Mouse (Mus musculus) lung, embryonic 14.5 days (tissue): ENCODE measurements at regions not wholly inside any gene's neighbourhood (a gene's known extent, or its start where the extent isn't known, plus 50 kb on each side); places are given as distances from the start of the nearest gene placed in this dataset.

Source experiments
- ATAC-seq: fragments of 200-750 bp; cut with Nextera tagmentation; 2 replicates; pipeline ENCODE4 v1.8.0; 2017; ENCODE audit warnings: mild to moderate bottlenecking, moderate TSS enrichment, moderate library complexity; ENCODE audit not compliant: insufficient read depth
- DNase-seq: peaks from one replicate; pipeline ENCODE4 v3.0.0-alpha.2; 2015
- H3K27ac ChIP-seq: fragments of 300-500 bp; sonication (generic); 2 replicates; pipeline ENCODE4 v1.5.1; 2014; ENCODE audit warnings: low read depth, mild to moderate bottlenecking, moderate library complexity
- H3K27me3 ChIP-seq: fragments of 300-500 bp; sonication (generic); 2 replicates; pipeline ENCODE4 v1.6.1; 2014; ENCODE audit warnings: low read length, control low read depth; ENCODE audit not compliant: insufficient read depth
- H3K36me3 ChIP-seq: fragments of 300-500 bp; sonication (generic); 2 replicates; pipeline ENCODE4 v1.6.1; 2014; ENCODE audit warnings: control low read depth; ENCODE audit not compliant: insufficient read depth
- H3K4me1 ChIP-seq: fragments of 300-500 bp; sonication (generic); 2 replicates; pipeline ENCODE4 v1.6.1; 2014; ENCODE audit warnings: antibody characterized with exemption, control low read depth; ENCODE audit not compliant: insufficient read depth
- H3K4me2 ChIP-seq: fragments of 300-500 bp; sonication (generic); 2 replicates; pipeline ENCODE4 v1.6.1; 2014; ENCODE audit warnings: mild to moderate bottlenecking
- H3K4me3 ChIP-seq: fragments of 300-500 bp; sonication (generic); 2 replicates; pipeline ENCODE4 v1.5.1; 2014; ENCODE audit warnings: low read depth, low read length
- H3K9ac ChIP-seq: fragments of 300-500 bp; sonication (generic); 2 replicates; pipeline ENCODE4 v1.6.1; 2014
- H3K9me3 ChIP-seq: fragments of 300-500 bp; sonication (generic); 2 replicates; pipeline ENCODE4 v1.6.1; 2016; ENCODE audit warnings: low read depth, low read length, control low read depth
- CTCF ChIP-seq: IDR thresholded peaks from 2 replicates; pipeline ENCODE4 v1.5.1; 2016; ENCODE audit warnings: antibody characterized with exemption, low read depth
- WGBS: fragments of 180-500 bp; shearing (Covaris S2); extraction: QIAGEN DNeasy Blood & Tissue Kit; methylation state at CpG from one replicate; pipeline ENCODE4 v1.1.7; 2014; 5-methylcytosine and 5-hydroxymethylcytosine counted together

- no peak overlapping the region for H3K4me2 ChIP-seq
- ATAC-seq (no peak), DNase-seq (peak; percentile 17)
- H3K36me3 ChIP-seq = no peaks in the 10 kb centered on the region
- H3K27me3 ChIP-seq = no peaks in the 10 kb centered on the region
- H3K4me1 ChIP-seq = no peaks in the 10 kb centered on the region
- H3K9ac ChIP-seq = no peak overlapping the region
- H3K4me3 ChIP-seq = no peak overlapping the region
- 32% methylated on average over 4 of the region's 4 CpGs for WGBS
- no peaks in the 10 kb centered on the region; the same call in 1 of the 2 replicates for H3K9me3 ChIP-seq
- no peak for TF ChIP-seq CTCF
- no peak overlapping the region for H3K27ac ChIP-seq
Observed at GRCm38 (mm10) chr1:77233010-77233409, 281.9 kb downstream of the Epha4 start.

GRCm38 (mm10) chr1:77244642-77245041, 270.2 kb downstream of the Epha4 start:
- TF ChIP-seq CTCF = no peak
- no peak for DNase-seq
- Histone ChIP-seq H3K9me3 (no peaks in the 10 kb centered on the region), H3K4me2 (no peak overlapping the region), H3K4me3 (no peak overlapping the region), H3K27ac (no peak overlapping the region), H3K9ac (no peak overlapping the region), H3K36me3 (no peaks in the 10 kb centered on the region), H3K4me1 (peaks cover 6% of the 10 kb centered on the region; the same call in 1 of the 2 replicates), H3K27me3 (no peaks in the 10 kb centered on the region)
- WGBS = 6% methylated on average over 2 of the region's 2 CpGs
- no peak for ATAC-seq

- no peak overlapping the region for H3K4me3 ChIP-seq
- TF ChIP-seq CTCF = no peak
- WGBS = 80% methylated on average over 3 of the region's 3 CpGs
- H3K27me3 ChIP-seq = no peaks in the 10 kb centered on the region
- H3K4me2 ChIP-seq = no peak overlapping the region
- H3K4me1 ChIP-seq = peaks cover 6% of the 10 kb centered on the region; the same call in 1 of the 2 replicates
- DNase-seq = no peak
- no peaks in the 10 kb centered on the region for H3K9me3 ChIP-seq
- H3K27ac ChIP-seq = no peak overlapping the region
- no peak overlapping the region for H3K9ac ChIP-seq
- no peaks in the 10 kb centered on the region for H3K36me3 ChIP-seq
- ATAC-seq = no peak
Observed at GRCm38 (mm10) chr1:77246047-77246446, 268.8 kb downstream of the Epha4 start.

- WGBS = 57% methylated on average over 6 of the region's 6 CpGs
- Histone ChIP-seq H3K36me3 (no peaks in the 10 kb centered on the region), H3K4me3 (no peak overlapping the region), H3K4me1 (0 out of 2 replicates have a peak, but pooled peaks cover 5% of the 10 kb centered on the region), H3K4me2 (no peak overlapping the region), H3K27me3 (no peaks in the 10 kb centered on the region), H3K27ac (no peak overlapping the region), H3K9me3 (no peaks in the 10 kb centered on the region), H3K9ac (no peak overlapping the region)
- no peak for TF ChIP-seq CTCF
- no peak for ATAC-seq
- no peak for DNase-seq
Observed at GRCm38 (mm10) chr1:77254276-77254675, 260.6 kb downstream of the Epha4 start.

- H3K4me1 ChIP-seq = 0 out of 2 replicates have a peak, but pooled peaks cover 5% of the 10 kb centered on the region
- no peak for DNase-seq
- no peaks in the 10 kb centered on the region for H3K9me3 ChIP-seq
- H3K36me3 ChIP-seq = no peaks in the 10 kb centered on the region
- no peak overlapping the region for H3K27ac ChIP-seq
- no peak for ATAC-seq
- no peak overlapping the region for H3K9ac ChIP-seq
- H3K4me2 ChIP-seq = no peak overlapping the region
- WGBS = 74% methylated on average over 14 of the region's 14 CpGs
- no peaks in the 10 kb centered on the region for H3K27me3 ChIP-seq
- TF ChIP-seq CTCF = no peak
- no peak overlapping the region for H3K4me3 ChIP-seq
Observed at GRCm38 (mm10) chr1:77256115-77256842, 258.6 kb downstream of the Epha4 start.

GRCm38 (mm10) chr1:77258730-77259310, 256.1 kb downstream of the Epha4 start:
- no peaks in the 10 kb centered on the region for H3K36me3 ChIP-seq
- H3K4me2 ChIP-seq = no peak overlapping the region
- TF ChIP-seq CTCF = no peak
- H3K27me3 ChIP-seq = no peaks in the 10 kb centered on the region
- 0 out of 2 replicates have a peak, but pooled peaks cover 5% of the 10 kb centered on the region for H3K4me1 ChIP-seq
- ATAC-seq (peak; percentile 89), DNase-seq (peak; percentile 78)
- peak overlapping the region; percentile 26 for H3K27ac ChIP-seq
- H3K9me3 ChIP-seq = no peaks in the 10 kb centered on the region
- 34% methylated on average over 7 of the region's 7 CpGs for WGBS
- no peak overlapping the region for H3K9ac ChIP-seq
- no peak overlapping the region for H3K4me3 ChIP-seq

GRCm38 (mm10) chr1:77259789-77260188, 255.1 kb downstream of the Epha4 start:
- H3K27ac ChIP-seq = no peak overlapping the region
- H3K9ac ChIP-seq = no peak overlapping the region
- no peaks in the 10 kb centered on the region for H3K9me3 ChIP-seq
- no peak overlapping the region for H3K4me3 ChIP-seq
- TF ChIP-seq CTCF = no peak
- ATAC-seq (no peak), DNase-seq (no peak)
- H3K4me1 ChIP-seq = 0 out of 2 replicates have a peak, but pooled peaks cover 5% of the 10 kb centered on the region
- no peak overlapping the region for H3K4me2 ChIP-seq
- no peaks in the 10 kb centered on the region for H3K27me3 ChIP-seq
- 63% methylated on average over 11 of the region's 11 CpGs for WGBS
- no peaks in the 10 kb centered on the region for H3K36me3 ChIP-seq
